In the genomic region with DNA sequence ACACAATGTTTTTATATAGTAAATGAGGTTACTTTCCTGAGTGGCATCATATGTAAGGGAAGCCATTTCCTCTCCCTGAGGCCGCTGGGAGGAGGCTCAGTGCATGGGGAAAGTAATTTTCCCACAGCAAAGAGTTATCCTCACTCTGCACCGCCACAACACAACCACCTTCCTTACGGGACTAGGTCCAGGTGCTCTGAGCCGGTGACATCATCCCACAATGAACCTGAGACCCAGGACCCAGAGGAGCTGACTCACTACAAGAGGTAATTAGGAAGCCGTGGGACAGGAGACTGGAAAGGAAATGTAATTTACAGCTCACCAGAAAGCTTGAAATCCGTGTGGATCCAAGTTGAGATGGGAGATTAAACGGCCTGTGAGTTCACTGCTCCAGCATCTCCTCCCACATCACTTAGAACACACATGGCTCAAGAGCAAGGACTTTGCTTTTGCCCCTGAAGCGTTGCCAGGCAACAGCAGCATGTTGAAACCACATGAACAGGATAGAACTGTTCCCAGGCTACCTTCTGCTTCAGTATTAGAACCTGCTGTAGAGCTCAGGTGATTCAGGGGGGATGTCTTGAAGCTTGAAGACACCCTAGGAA, we compare ENCODE assay signal across 12 mouse cellular contexts.
DNase-seq lines count a peak whose midpoint lies in the region; ATAC-seq and TF ChIP-seq lines count a peak whose summit lies in the region.
"Had no signal": no experiment of that assay in that cellular context is flagged by ENCODE, and none has a peak within 500 bp of the region (broad histone marks: within the 10 kb centered on the region; RNA-seq: fewer than 3 reads in every experiment).

No protein-coding gene starts in this region.

- no peak overlapping the region for H3K9ac ChIP-seq in kidney, embryonic 14.5 days (ENCODE audit: low read depth, low read length)
- H3K9ac ChIP-seq: forebrain, embryonic 13.5 days; intestine, embryonic 15.5 days; liver, embryonic 14.5 days had no signal

- no peak for ATAC-seq in kidney, embryonic 14.5 days (ENCODE audit: low FRiP score, low TSS enrichment)
- ATAC-seq in activated CD4-positive, CD25-positive, alpha-beta regulatory T cell, adult 4 months = no peak
- ATAC-seq: forebrain, embryonic 13.5 days; intestine, embryonic 15.5 days had no signal

- peak; percentile 56 for DNase-seq in kidney, adult 2 months
- DNase-seq in MN1 (ENCODE audit: low spot score) (peak; percentile 6), R1 (ENCODE audit: low read depth, low spot score) (peak; percentile 5)
- peak; percentile 54 for DNase-seq in kidney, postnatal 10 days
- no peak for DNase-seq in T-cell, adult 2 months (ENCODE audit: low spot score)
- DNase-seq: cerebellum, adult 11 months; thymus, postnatal 4 days had no signal

- H3K4me3 ChIP-seq in kidney, adult 2 months (ENCODE audit: insufficient read depth, low read depth, low read length) = no peak overlapping the region
- H3K4me3 ChIP-seq in kidney, embryonic 14.5 days (ENCODE audit: low read length) = no peak overlapping the region
- H3K4me3 ChIP-seq: forebrain, embryonic 13.5 days; intestine, embryonic 15.5 days had no signal

- H3K4me2 ChIP-seq in kidney, embryonic 14.5 days (replicated peaks; ENCODE audit: low read depth, low read length) = no peak overlapping the region
- H3K4me2 ChIP-seq: forebrain, embryonic 13.5 days; intestine, embryonic 15.5 days had no signal

- H3K9me3 ChIP-seq in kidney, embryonic 14.5 days (ENCODE audit: control insufficient read depth, low read length) = no peaks in the 10 kb centered on the region
- H3K9me3 ChIP-seq: forebrain, embryonic 13.5 days; intestine, embryonic 15.5 days had no signal

- no peaks in the 10 kb centered on the region for H3K36me3 ChIP-seq in kidney, adult 2 months (ENCODE audit: control insufficient read depth, insufficient read depth, low read length)
- no peaks in the 10 kb centered on the region for H3K36me3 ChIP-seq in kidney, embryonic 14.5 days (ENCODE audit: control insufficient read depth, insufficient read depth, low read length)
- H3K36me3 ChIP-seq: intestine, embryonic 15.5 days had no signal

- no peaks in the 10 kb centered on the region for H3K4me1 ChIP-seq in kidney, adult 2 months (ENCODE audit: control insufficient read depth, insufficient read depth, low read length)
- no peaks in the 10 kb centered on the region for H3K4me1 ChIP-seq in kidney, embryonic 14.5 days (ENCODE audit: control insufficient read depth, insufficient read depth, low read length)
- H3K4me1 ChIP-seq: forebrain, embryonic 13.5 days had no signal

- H3K27ac ChIP-seq in kidney, adult 2 months (ENCODE audit: insufficient read depth, low read depth, low read length) = no peak overlapping the region
- H3K27ac ChIP-seq in kidney, embryonic 14.5 days (ENCODE audit: low read depth, low read length) = no peak overlapping the region
- H3K27ac ChIP-seq: forebrain, embryonic 13.5 days; intestine, embryonic 15.5 days; liver, embryonic 14.5 days had no signal

- no peak for TF ChIP-seq POLR2A in kidney, adult 2 months (IDR thresholded peaks at IDR 0.05; ENCODE audit: low read depth, low read length)

- no peaks in the 10 kb centered on the region for H3K27me3 ChIP-seq in kidney, adult 2 months (replicated peaks; ENCODE audit: control insufficient read depth, insufficient read depth, low read length)
- H3K27me3 ChIP-seq in kidney, embryonic 14.5 days (ENCODE audit: control insufficient read depth, insufficient read depth, low read length) = no peaks in the 10 kb centered on the region
- H3K27me3 ChIP-seq: forebrain, embryonic 13.5 days; intestine, embryonic 15.5 days had no signal

- no peak for TF ChIP-seq CTCF in kidney, adult 2 months (conservative IDR thresholded peaks at IDR 0.05; ENCODE audit: insufficient read depth, insufficient read length, low read depth, low read length)

- WGBS in kidney, adult 2 months = 28% methylated on average over 8 of the region's 8 CpGs
- WGBS in kidney, embryonic 14.5 days = 36% methylated on average over 8 of the region's 8 CpGs
